Mouse (Mus musculus) fat pad, adult 2 months (tissue): ENCODE data around the gene Smco3.
A peak's percentile ranks its signal among the peaks of the same experiment; 100 is the strongest.

Experiments
- DNase-seq: peaks from one replicate; pipeline ENCODE4 v3.0.0-alpha.2; 2011; ENCODE audit warnings: low read depth, low spot score; ENCODE audit errors: extremely low read depth

Smco3 gene

GRCm38 (mm10) chr6:136847267-136847666 lies 12.0 kb upstream of the Smco3 start:
- DNase-seq = no peak

- no peak for DNase-seq
Measured at GRCm38 (mm10) chr6:136845706-136846480, 10.6 kb upstream of the Smco3 start.

GRCm38 (mm10) chr6:136844903-136845302 lies 9.7 kb upstream of the Smco3 start:
- no peak for DNase-seq

GRCm38 (mm10) chr6:136837323-136837722 lies 2.1 kb upstream of the Smco3 start:
- DNase-seq = no peak

GRCm38 (mm10) chr6:136831712-136832111 lies 3.5 kb downstream of the Smco3 start:
- DNase-seq = no peak

GRCm38 (mm10) chr6:136828681-136829080 lies 6.6 kb downstream of the Smco3 start:
- DNase-seq = no peak

- peak; percentile 96 for DNase-seq
Measured at GRCm38 (mm10) chr6:136827881-136828561, 7.2 kb downstream of the Smco3 start, which contains the start of gene Wbp11. Gene Wbp11 (minus strand): TSS chr6:136828233.

- no peak for DNase-seq
Measured at GRCm38 (mm10) chr6:136827516-136827880, 7.8 kb downstream of the Smco3 start, which contains the start of gene BC049715. Gene BC049715 (plus strand): TSS chr6:136827626.

- DNase-seq = no peak
Measured at GRCm38 (mm10) chr6:136827116-136827515, 8.1 kb downstream of the Smco3 start.

GRCm38 (mm10) chr6:136824987-136825386 lies 10.3 kb downstream of the Smco3 start:
- no peak for DNase-seq

GRCm38 (mm10) chr6:136821086-136821485 lies 14.2 kb downstream of the Smco3 start:
- DNase-seq = no peak

GRCm38 (mm10) chr6:136820381-136820780 lies 14.9 kb downstream of the Smco3 start:
- no peak for DNase-seq

GRCm38 (mm10) chr6:136817549-136817948 lies 17.7 kb downstream of the Smco3 start:
- no peak for DNase-seq

GRCm38 (mm10) chr6:136816826-136817225 lies 18.4 kb downstream of the Smco3 start:
- no peak for DNase-seq

GRCm38 (mm10) chr6:136815381-136815780 lies 19.9 kb downstream of the Smco3 start:
- no peak for DNase-seq

- no peak for DNase-seq
Measured at GRCm38 (mm10) chr6:136813117-136813516, 22.1 kb downstream of the Smco3 start.

GRCm38 (mm10) chr6:136811196-136811595 lies 24.1 kb downstream of the Smco3 start:
- peak; percentile 94 for DNase-seq

GRCm38 (mm10) chr6:136809673-136810072 lies 25.6 kb downstream of the Smco3 start:
- DNase-seq = no peak

GRCm38 (mm10) chr6:136809077-136809476 lies 26.2 kb downstream of the Smco3 start:
- peak; percentile 75 for DNase-seq

- DNase-seq = no peak
Measured at GRCm38 (mm10) chr6:136808631-136809046, 26.6 kb downstream of the Smco3 start.

GRCm38 (mm10) chr6:136808014-136808417 lies 27.2 kb downstream of the Smco3 start, which contains the start of gene H2afj:
Gene H2afj (plus strand): TSS chr6:136808244.
- DNase-seq = peak; percentile 82

- DNase-seq = no peak
Measured at GRCm38 (mm10) chr6:136807395-136808013, 27.7 kb downstream of the Smco3 start.
